Mouse (Mus musculus): Measurements from ENCODE around the gene Rmi1.
"Not testable (repeated sequence)": the region's sequence is repeated elsewhere in the genome, so short reads cannot be mapped to it uniquely, and the experiment has no call there.

Gene Rmi1

GRCm38 (mm10) chr13:58402003-58402743, at the start of gene Rmi1:
Gene Rmi1 (plus strand): TSS chr13:58402248.
- peak; percentile 96 to 99 for DNase-seq

- DNase-seq, result no peak
Observed at GRCm38 (mm10) chr13:58352996-58353395, 49.1 kb upstream of the Rmi1 start.

GRCm38 (mm10) chr13:58358629-58359303, 43.3 kb upstream of the Rmi1 start, which contains the start of gene Kif27:
Gene Kif27 (minus strand): TSS chr13:58359122.
- peak; percentile 69 to 72 for DNase-seq

GRCm38 (mm10) chr13:58359304-58359653, 42.8 kb upstream of the Rmi1 start:
- DNase-seq, result peak in 1 of 2 experiments; percentile 5

GRCm38 (mm10) chr13:58364353-58365175, 37.5 kb upstream of the Rmi1 start:
- DNase-seq, result no peak

GRCm38 (mm10) chr13:58365179-58365578, 36.9 kb upstream of the Rmi1 start:
- DNase-seq, result not testable (repeated sequence)

GRCm38 (mm10) chr13:58366373-58366772, 35.7 kb upstream of the Rmi1 start:
- DNase-seq, result no peak

- DNase-seq, result no peak
Observed at GRCm38 (mm10) chr13:58367641-58368040, 34.4 kb upstream of the Rmi1 start.

GRCm38 (mm10) chr13:58368835-58369234, 33.2 kb upstream of the Rmi1 start:
- no peak for DNase-seq

GRCm38 (mm10) chr13:58372278-58373152, 29.5 kb upstream of the Rmi1 start:
- DNase-seq, result no peak

- no peak for DNase-seq
Observed at GRCm38 (mm10) chr13:58373153-58373470, 28.9 kb upstream of the Rmi1 start.

- no peak for DNase-seq
Observed at GRCm38 (mm10) chr13:58384371-58384770, 17.7 kb upstream of the Rmi1 start.

GRCm38 (mm10) chr13:58384779-58385546, 17.1 kb upstream of the Rmi1 start, which contains the start of gene 2210016F16Rik:
Gene 2210016F16Rik (minus strand): TSS chr13:58385225.
- peak; percentile 44 to 60 for DNase-seq

- no peak for DNase-seq
Observed at GRCm38 (mm10) chr13:58385547-58385920, 16.5 kb upstream of the Rmi1 start.

GRCm38 (mm10) chr13:58387948-58388347, 14.1 kb upstream of the Rmi1 start:
- peak; percentile 64 to 66 for DNase-seq

GRCm38 (mm10) chr13:58388379-58388778, 13.7 kb upstream of the Rmi1 start:
- no peak for DNase-seq

- DNase-seq, result no peak
Observed at GRCm38 (mm10) chr13:58389324-58389951, 12.6 kb upstream of the Rmi1 start.

GRCm38 (mm10) chr13:58394392-58394791, 7.7 kb upstream of the Rmi1 start:
- not testable (repeated sequence) for DNase-seq

- DNase-seq, result no peak
Observed at GRCm38 (mm10) chr13:58397651-58398050, 4.4 kb upstream of the Rmi1 start.

- no peak for DNase-seq
Observed at GRCm38 (mm10) chr13:58400576-58400975, 1.5 kb upstream of the Rmi1 start.

Data from cerebellum, adult 18-20 months (tissue).